Mouse (Mus musculus) midbrain, embryonic 15.5 days (tissue): ENCODE measurements around the gene Barx2. TPM values are rescaled to one million over a fixed set of nuclear protein-coding genes. Genes with fewer than 3 reads are reported as not detected.
"Not testable (repeated sequence)": the region's sequence is repeated elsewhere in the genome, so short reads cannot be mapped to it uniquely, and the experiment has no call there.

ENCODE experiments used
- ATAC-seq: fragments of 200-750 bp; cut with Nextera tagmentation; replicated peaks from 2 replicates; pipeline ENCODE4 v1.8.0; 2017; ENCODE audit warnings: moderate TSS enrichment
- H3K27ac ChIP-seq: fragments of 300-500 bp; sonication (generic); 2 replicates; pipeline ENCODE4 v1.5.1; 2015; ENCODE audit warnings: mild to moderate bottlenecking, inconsistent platforms
- H3K27me3 ChIP-seq: fragments of 300-500 bp; sonication (generic); replicated peaks from 2 replicates; pipeline ENCODE4 v1.6.1; 2015; ENCODE audit warnings: inconsistent platforms
- H3K36me3 ChIP-seq: fragments of 300-500 bp; sonication (generic); replicated peaks from 2 replicates; pipeline ENCODE4 v1.6.1; 2015; ENCODE audit warnings: inconsistent platforms
- H3K4me1 ChIP-seq: fragments of 300-500 bp; sonication (generic); 2 replicates; pipeline ENCODE4 v1.6.1; 2015; ENCODE audit warnings: inconsistent platforms
- H3K4me2 ChIP-seq: fragments of 300-500 bp; sonication (generic); 2 replicates; pipeline ENCODE4 v1.6.1; 2015; ENCODE audit warnings: inconsistent platforms, mild to moderate bottlenecking, moderate library complexity
- H3K4me3 ChIP-seq: fragments of 300-500 bp; sonication (generic); 2 replicates; pipeline ENCODE4 v1.5.1; 2015; ENCODE audit warnings: mild to moderate bottlenecking, inconsistent platforms
- H3K9ac ChIP-seq: fragments of 300-500 bp; sonication (generic); 2 replicates; pipeline ENCODE4 v1.6.1; 2015; ENCODE audit warnings: mild to moderate bottlenecking, inconsistent platforms
- H3K9me3 ChIP-seq: fragments of 300-500 bp; sonication (generic); 2 replicates; pipeline ENCODE4 v1.6.1; 2016; ENCODE audit warnings: inconsistent platforms
- WGBS: fragments of 180-500 bp; shearing (Covaris S2); methylation state at CpG from one replicate; pipeline ENCODE4 v1.1.7; 2015; ENCODE audit warnings: mixed read lengths; 5-methylcytosine and 5-hydroxymethylcytosine counted together
- polyA plus RNA-seq: library from polyadenylated mRNA; unstranded; fragments of >200 nt; fragmentation: Nextera tagmentation; extraction: Ambion mirVana; gene quantifications from 2 replicates; pipeline ENCODE4 v1.2.1, GENCODE M21; 2015

The Barx2 gene
- 0.17 TPM in 1 of 2 replicates, not detected in the other for polyA plus RNA-seq

DNA sequence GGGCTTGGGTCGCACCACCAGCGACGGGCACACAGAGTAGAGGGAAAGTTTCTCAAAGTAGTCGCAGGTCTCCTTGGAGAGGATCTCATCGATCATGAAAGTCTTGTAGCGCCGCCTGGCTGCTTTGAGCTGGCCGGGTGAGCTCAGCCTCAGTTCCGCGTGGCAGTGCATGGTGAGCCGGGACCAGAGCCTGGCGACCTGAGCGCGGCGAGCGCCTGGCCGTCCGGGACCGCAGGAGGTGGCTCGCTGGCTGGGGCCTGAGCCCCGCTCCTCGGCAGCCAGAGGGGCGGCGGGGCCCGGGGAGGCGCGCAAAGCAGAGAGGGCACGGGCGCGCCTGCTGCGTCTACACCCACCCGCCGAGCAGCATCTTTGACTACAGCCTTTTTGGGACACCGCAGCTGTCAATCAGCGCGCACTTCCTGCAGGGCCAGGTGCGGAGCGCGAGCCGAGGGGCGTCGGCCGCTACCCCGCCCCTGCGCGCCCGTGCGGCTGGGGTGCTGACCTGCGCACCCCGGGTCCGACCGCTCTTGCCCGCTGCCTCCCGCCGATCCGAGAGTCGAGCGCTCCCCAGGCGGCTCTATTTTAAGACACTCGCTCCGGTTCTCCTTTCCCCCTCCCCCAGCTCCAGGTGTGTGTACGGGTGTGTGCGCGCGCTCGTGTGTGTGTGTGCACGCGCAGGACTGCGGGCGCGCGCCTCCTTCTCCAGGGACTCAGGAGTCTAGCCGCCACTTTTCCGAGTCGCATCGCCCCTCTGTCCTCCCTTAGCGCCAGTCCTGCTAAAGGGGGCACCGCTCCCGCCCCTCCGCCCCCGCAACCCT is at the start of gene Barx2:
Gene Barx2, minus strand, starts transcription at position 542 of the 818 bp plus-strand sequence.
- no peaks in the 10 kb centered on the region for H3K9me3 ChIP-seq
- under 1% methylated on average over 78 of the region's 81 CpGs for WGBS
- peak within 1 kb of the TSS; percentile 36; the same call in 1 of the 2 replicates for H3K9ac ChIP-seq
- peaks cover 75% of the 10 kb centered on the region for H3K27me3 ChIP-seq
- peaks cover 26% of the 10 kb centered on the region for H3K4me1 ChIP-seq
- H3K36me3 ChIP-seq: no peaks in the 10 kb centered on the region
- peak within 1 kb of the TSS; percentile 96 for H3K4me2 ChIP-seq
- H3K4me3 ChIP-seq: peak within 1 kb of the TSS; percentile 51
- H3K27ac ChIP-seq: no peak within 1 kb of the TSS
- peak; percentile 92 for ATAC-seq

GRCm38 (mm10) chr9:31962265-31962664 is 49.0 kb upstream of the Barx2 start:
- no peaks in the 10 kb centered on the region for H3K4me1 ChIP-seq
- H3K9me3 ChIP-seq: no peaks in the 10 kb centered on the region
- WGBS: 27% methylated on average over 1 of the region's 1 CpGs
- no peak overlapping the region for H3K27ac ChIP-seq
- H3K9ac ChIP-seq: no peak overlapping the region
- H3K27me3 ChIP-seq: no peaks in the 10 kb centered on the region
- H3K36me3 ChIP-seq: no peaks in the 10 kb centered on the region
- no peak for ATAC-seq
- no peak overlapping the region for H3K4me2 ChIP-seq
- H3K4me3 ChIP-seq: no peak overlapping the region

DNA sequence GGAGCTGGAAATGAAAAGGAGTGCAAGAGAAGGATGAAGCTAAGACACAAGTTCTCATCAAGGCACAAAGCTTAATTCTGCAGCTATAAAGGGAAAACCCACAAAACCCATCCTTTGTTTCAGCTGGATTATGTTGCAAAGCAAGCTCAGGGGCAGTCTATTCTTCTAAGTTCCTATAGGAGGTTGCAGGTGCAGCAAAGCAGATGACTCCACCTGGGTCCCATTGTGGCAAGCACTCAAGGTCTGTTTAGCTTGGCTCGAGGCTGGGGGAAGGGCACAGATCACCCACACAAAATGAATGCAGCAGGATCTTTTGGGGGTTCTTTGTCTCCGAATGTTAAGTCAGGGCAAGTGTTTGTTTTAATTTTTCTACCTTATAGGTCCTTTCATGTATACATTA is 47.2 kb upstream of the Barx2 start:
- Histone ChIP-seq H3K36me3 (no peaks in the 10 kb centered on the region), H3K27me3 (no peaks in the 10 kb centered on the region), H3K27ac (no peak overlapping the region), H3K9ac (no peak overlapping the region), H3K4me3 (no peak overlapping the region), H3K4me2 (no peak overlapping the region), H3K9me3 (no peaks in the 10 kb centered on the region), H3K4me1 (no peaks in the 10 kb centered on the region)
- WGBS: 66% methylated on average over 2 of the region's 2 CpGs
- no peak for ATAC-seq

- H3K4me1 ChIP-seq: no peaks in the 10 kb centered on the region
- H3K9me3 ChIP-seq: no peaks in the 10 kb centered on the region
- no peak for ATAC-seq
- no peaks in the 10 kb centered on the region for H3K36me3 ChIP-seq
- no peak overlapping the region for H3K27ac ChIP-seq
- H3K4me3 ChIP-seq: no peak overlapping the region
- H3K4me2 ChIP-seq: no peak overlapping the region
- no peak overlapping the region for H3K9ac ChIP-seq
- H3K27me3 ChIP-seq: no peaks in the 10 kb centered on the region
Observed at GRCm38 (mm10) chr9:31958120-31958519, 44.9 kb upstream of the Barx2 start.

DNA sequence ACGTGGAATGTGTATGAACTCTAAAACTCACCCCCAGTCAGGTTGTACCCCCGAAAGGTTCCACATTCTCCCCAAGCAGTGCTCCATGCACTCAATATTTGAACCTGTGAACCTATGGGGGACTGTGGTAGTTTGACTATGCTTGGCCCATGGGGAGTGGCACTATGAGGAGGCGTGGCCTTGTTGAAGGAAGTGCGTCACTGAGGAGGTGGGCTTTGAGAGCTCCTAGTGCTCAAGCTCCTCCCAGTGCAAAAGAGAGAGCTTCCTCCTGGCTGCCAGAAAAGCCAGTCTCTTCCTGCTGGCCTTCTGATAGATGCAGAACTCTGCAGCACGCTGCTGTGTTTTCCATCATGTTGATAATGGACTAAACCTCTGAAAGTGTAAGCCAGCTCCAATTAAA is 37.2 kb upstream of the Barx2 start:
- no peaks in the 10 kb centered on the region for H3K9me3 ChIP-seq
- no peaks in the 10 kb centered on the region for H3K27me3 ChIP-seq
- no peak overlapping the region for H3K4me3 ChIP-seq
- no peak for ATAC-seq
- H3K4me2 ChIP-seq: no peak overlapping the region
- H3K27ac ChIP-seq: no peak overlapping the region
- H3K9ac ChIP-seq: no peak overlapping the region
- no peaks in the 10 kb centered on the region for H3K36me3 ChIP-seq
- WGBS: 91% methylated on average over 5 of the region's 5 CpGs
- H3K4me1 ChIP-seq: no peaks in the 10 kb centered on the region

DNA sequence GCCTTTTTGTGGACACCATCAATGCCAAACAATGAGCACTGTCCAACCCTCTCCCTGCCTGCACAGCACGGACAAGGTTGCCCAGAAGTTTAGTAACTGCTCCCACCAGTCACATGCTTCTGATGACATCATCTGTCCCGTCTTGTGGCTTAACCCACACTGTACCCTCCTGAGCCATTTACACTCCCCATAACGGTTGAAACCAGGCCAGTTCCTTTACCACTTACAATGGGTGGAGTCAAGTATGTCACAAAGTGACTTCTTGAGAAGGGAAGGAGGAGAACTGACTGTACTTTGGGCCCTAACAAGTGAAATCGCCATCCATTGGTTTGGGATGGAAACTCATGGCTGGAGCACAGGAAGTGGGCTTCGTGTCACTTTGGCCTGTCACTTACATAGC is 35.8 kb upstream of the Barx2 start:
- H3K4me1 ChIP-seq: no peaks in the 10 kb centered on the region
- no peak overlapping the region for H3K4me2 ChIP-seq
- H3K36me3 ChIP-seq: no peaks in the 10 kb centered on the region
- H3K9me3 ChIP-seq: no peaks in the 10 kb centered on the region
- 87% methylated on average over 5 of the region's 5 CpGs for WGBS
- no peaks in the 10 kb centered on the region for H3K27me3 ChIP-seq
- H3K27ac ChIP-seq: no peak overlapping the region
- no peak overlapping the region for H3K9ac ChIP-seq
- no peak for ATAC-seq
- H3K4me3 ChIP-seq: no peak overlapping the region

DNA sequence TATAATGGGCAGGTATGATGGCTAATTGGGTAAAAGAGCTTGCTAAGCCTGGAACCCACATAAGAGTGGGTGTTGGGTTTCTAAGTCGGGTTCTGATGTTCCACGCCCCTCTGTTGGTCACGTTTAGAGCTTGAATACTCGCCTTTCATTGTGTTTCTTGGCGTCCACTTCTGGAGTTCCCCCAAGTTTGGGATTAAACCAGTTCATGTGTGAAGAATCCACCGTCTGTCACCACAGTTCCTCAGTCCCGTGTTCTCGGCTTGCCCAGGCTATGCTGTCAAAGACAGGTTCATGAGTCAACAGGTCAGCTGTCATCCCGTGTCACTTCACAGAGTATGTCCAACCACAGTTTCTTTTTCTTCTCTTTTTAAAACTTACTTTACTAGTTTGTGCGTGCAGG is 33.8 kb upstream of the Barx2 start:
- Histone ChIP-seq H3K9me3 (no peaks in the 10 kb centered on the region), H3K4me1 (no peaks in the 10 kb centered on the region), H3K4me2 (no peak overlapping the region), H3K27me3 (no peaks in the 10 kb centered on the region), H3K4me3 (no peak overlapping the region), H3K36me3 (no peaks in the 10 kb centered on the region), H3K9ac (no peak overlapping the region), H3K27ac (no peak overlapping the region)
- WGBS: 80% methylated on average over 10 of the region's 10 CpGs
- no peak for ATAC-seq

GRCm38 (mm10) chr9:31942334-31942733 is 29.1 kb upstream of the Barx2 start:
- 65% methylated on average over 1 of the region's 1 CpGs for WGBS
- ATAC-seq: no peak

DNA sequence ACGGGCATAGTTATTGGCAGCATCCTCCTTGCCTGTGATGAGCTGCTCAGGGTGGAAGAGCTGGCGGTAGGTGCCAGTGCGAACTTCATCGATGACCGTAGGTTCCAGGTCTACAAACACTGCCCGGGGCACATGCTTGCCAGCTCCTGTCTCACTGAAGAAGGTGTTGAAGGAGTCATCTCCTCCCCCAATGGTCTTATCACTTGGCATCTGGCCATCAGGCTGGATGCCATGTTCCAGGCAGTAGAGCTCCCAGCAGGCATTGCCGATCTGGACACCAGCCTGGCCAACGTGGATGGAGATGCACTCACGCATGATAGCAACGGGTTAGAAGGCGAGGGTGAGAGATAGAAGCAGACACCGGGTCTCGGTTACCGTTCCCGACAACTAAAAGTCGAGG is 23.2 kb upstream of the Barx2 start:
- not testable (repeated sequence) for H3K4me3 ChIP-seq, H3K9ac ChIP-seq, H3K4me1 ChIP-seq, H3K9me3 ChIP-seq, H3K27ac ChIP-seq, H3K36me3 ChIP-seq, H3K27me3 ChIP-seq, H3K4me2 ChIP-seq, ATAC-seq
- 95% methylated on average over 15 of the region's 16 CpGs for WGBS

More at GRCm38 (mm10) chr9:31942334-31942733, 29.1 kb upstream of the Barx2 start:
- no peak overlapping the region for H3K9ac ChIP-seq
- no peak overlapping the region for H3K27ac ChIP-seq
- H3K27me3 ChIP-seq: no peaks in the 10 kb centered on the region
- H3K4me2 ChIP-seq: no peak overlapping the region
- H3K9me3 ChIP-seq: no peaks in the 10 kb centered on the region
- no peaks in the 10 kb centered on the region for H3K36me3 ChIP-seq
- no peak overlapping the region for H3K4me3 ChIP-seq
- H3K4me1 ChIP-seq: no peaks in the 10 kb centered on the region

- Histone ChIP-seq H3K4me3 (no peak overlapping the region), H3K4me2 (no peak overlapping the region), H3K4me1 (no peaks in the 10 kb centered on the region), H3K27ac (no peak overlapping the region), H3K9ac (no peak overlapping the region), H3K27me3 (no peaks in the 10 kb centered on the region), H3K9me3 (no peaks in the 10 kb centered on the region), H3K36me3 (no peaks in the 10 kb centered on the region)
- no peak for ATAC-seq
- WGBS: 61% methylated on average over 5 of the region's 5 CpGs
Observed at GRCm38 (mm10) chr9:31931691-31932090, 18.4 kb upstream of the Barx2 start.

GRCm38 (mm10) chr9:31931255-31931654 is 18.0 kb upstream of the Barx2 start:
- no peaks in the 10 kb centered on the region for H3K4me1 ChIP-seq
- no peak overlapping the region for H3K9ac ChIP-seq
- no peaks in the 10 kb centered on the region for H3K27me3 ChIP-seq
- no peak overlapping the region for H3K27ac ChIP-seq
- H3K4me2 ChIP-seq: no peak overlapping the region
- no peaks in the 10 kb centered on the region for H3K36me3 ChIP-seq
- no peak overlapping the region for H3K4me3 ChIP-seq
- WGBS: 86% methylated on average over 3 of the region's 3 CpGs
- H3K9me3 ChIP-seq: no peaks in the 10 kb centered on the region
- ATAC-seq: no peak

DNA sequence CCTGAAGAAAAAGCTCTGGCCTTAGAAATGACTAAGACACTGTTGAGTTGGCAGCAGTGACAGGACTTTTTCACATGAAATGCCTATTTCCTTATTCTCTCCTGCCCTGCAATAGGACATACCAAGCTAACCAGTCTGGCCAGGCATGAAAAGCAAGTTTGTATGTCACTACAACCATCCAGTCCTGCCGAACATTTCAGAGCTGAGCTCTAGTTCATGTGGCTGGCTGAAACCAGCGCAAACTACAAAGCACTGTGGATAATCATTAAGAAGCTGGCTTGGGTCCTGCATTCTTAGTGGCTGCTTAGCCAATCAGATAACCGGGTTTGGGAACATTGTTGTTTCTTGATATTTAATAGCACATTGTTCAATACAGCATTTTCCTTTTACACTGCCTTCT is 13.5 kb upstream of the Barx2 start:
- WGBS: 63% methylated on average over 3 of the region's 3 CpGs
- no peaks in the 10 kb centered on the region for H3K9me3 ChIP-seq
- H3K9ac ChIP-seq: no peak overlapping the region

More for the DNA sequence above, 13.5 kb upstream of the Barx2 start:
- Histone ChIP-seq H3K4me3 (no peak overlapping the region), H3K4me1 (no peaks in the 10 kb centered on the region), H3K36me3 (no peaks in the 10 kb centered on the region), H3K27me3 (no peaks in the 10 kb centered on the region), H3K27ac (no peak overlapping the region), H3K4me2 (no peak overlapping the region)
- ATAC-seq: no peak
